Mouse (Mus musculus) thymus, adult 2 months (tissue): ENCODE measurements around the gene Tspo2.

Source experiments
- CTCF ChIP-seq: fragments of 200-500 bp; IDR thresholded peaks from 2 replicates; pipeline ENCODE4 v1.5.1; 2012; ENCODE audit warnings: mild to moderate bottlenecking, control low read depth, low read length, moderate library complexity, borderline replicate concordance; ENCODE audit not compliant: control insufficient read depth, poor library complexity, insufficient read depth; ENCODE audit errors: extremely low read depth
- POLR2A ChIP-seq: fragments of 200-500 bp; IDR thresholded peaks from 2 replicates; pipeline ENCODE4 v1.6.1; 2012; ENCODE audit warnings: mild to moderate bottlenecking, low read length, control low read depth, moderate library complexity; ENCODE audit not compliant: control insufficient read depth, poor library complexity, insufficient read depth; ENCODE audit errors: extremely low read depth

GRCm38 (mm10) chr17:48453489-48453888, 2.2 kb upstream of the Tspo2 start:
- no peak for TF ChIP-seq POLR2A
- TF ChIP-seq CTCF = no peak
